Mouse (Mus musculus) hindbrain, embryonic 16.5 days (tissue): ENCODE results near the gene Stau1. TPM values are rescaled to one million over a fixed set of nuclear protein-coding genes. Genes with fewer than 3 reads are reported as not detected.

Experiments used
- ATAC-seq: fragments of 200-750 bp; cut with Nextera tagmentation; 2 replicates; pipeline ENCODE4 v1.8.0; 2017; ENCODE audit warnings: moderate TSS enrichment, moderate library complexity
- H3K27ac ChIP-seq: fragments of 300-500 bp; sonication (generic); 2 replicates; pipeline ENCODE4 v1.5.1; 2014; ENCODE audit warnings: low read depth, mild to moderate bottlenecking, control low read depth, low read length, moderate library complexity
- H3K27me3 ChIP-seq: fragments of 300-500 bp; sonication (generic); replicated peaks from 2 replicates; pipeline ENCODE4 v1.6.1; 2014; ENCODE audit warnings: low read length; ENCODE audit not compliant: control insufficient read depth, insufficient read depth
- H3K36me3 ChIP-seq: fragments of 300-500 bp; sonication (generic); 2 replicates; pipeline ENCODE4 v1.6.1; 2014; ENCODE audit warnings: mild to moderate bottlenecking, low read length, moderate library complexity, mixed read lengths; ENCODE audit not compliant: control insufficient read depth, insufficient read depth
- H3K4me1 ChIP-seq: fragments of 300-500 bp; sonication (generic); 2 replicates; pipeline ENCODE4 v1.6.1; 2014; ENCODE audit warnings: low read depth, low read length; ENCODE audit not compliant: control insufficient read depth, insufficient read depth
- H3K4me2 ChIP-seq: fragments of 300-500 bp; sonication (generic); 2 replicates; pipeline ENCODE4 v1.6.1; 2014; ENCODE audit warnings: mild to moderate bottlenecking, low read length, control low read depth, moderate library complexity
- H3K4me3 ChIP-seq: fragments of 300-500 bp; sonication (generic); 2 replicates; pipeline ENCODE4 v1.5.1; 2014; ENCODE audit warnings: mild to moderate bottlenecking, low read length, control low read depth, moderate library complexity
- H3K9ac ChIP-seq: fragments of 300-500 bp; sonication (generic); 2 replicates; pipeline ENCODE4 v1.6.1; 2014; ENCODE audit warnings: low read depth, mild to moderate bottlenecking, control low read depth, low read length, moderate library complexity
- H3K9me3 ChIP-seq: fragments of 300-500 bp; sonication (generic); 2 replicates; pipeline ENCODE4 v1.6.1; 2014; ENCODE audit warnings: mild to moderate bottlenecking, low read length, moderate library complexity; ENCODE audit not compliant: control insufficient read depth
- WGBS: fragments of 180-500 bp; shearing (Covaris S2); extraction: QIAGEN DNeasy Blood & Tissue Kit; methylation state at CpG from one replicate; pipeline ENCODE4 v1.1.7; 2014; 5-methylcytosine and 5-hydroxymethylcytosine counted together
- polyA plus RNA-seq: library from polyadenylated mRNA; unstranded; fragments of >200 nt; fragmentation: Nextera tagmentation; extraction: Ambion mirVana; gene quantifications from 2 replicates; pipeline ENCODE4 v1.2.1, GENCODE M21; 2015

The Stau1 gene
- polyA plus RNA-seq, 1 experiment from 2014 or later = 104 TPM

- Histone ChIP-seq H3K27me3 (no peaks in the 10 kb centered on the region), H3K9ac (peak overlapping the region; percentile 61), H3K4me3 (peak overlapping the region; percentile 93), H3K4me1 (peaks cover 20% of the 10 kb centered on the region), H3K9me3 (no peaks in the 10 kb centered on the region), H3K36me3 (no peaks in the 10 kb centered on the region), H3K4me2 (peak overlapping the region; percentile 58), H3K27ac (peak overlapping the region; percentile 83)
- peak; percentile 58 for ATAC-seq
- 36% methylated on average over 8 of the region's 8 CpGs for WGBS
These were observed 415 bp upstream of the Stau1 start for GRCm38 (mm10) chr2:166996533-166996894.

- peak overlapping the region; percentile 58 for H3K4me2 ChIP-seq
- H3K9me3 ChIP-seq = no peaks in the 10 kb centered on the region
- H3K4me1 ChIP-seq = peaks cover 20% of the 10 kb centered on the region
- peak overlapping the region; percentile 97 for H3K27ac ChIP-seq
- H3K36me3 ChIP-seq = no peaks in the 10 kb centered on the region
- H3K27me3 ChIP-seq = no peaks in the 10 kb centered on the region
- peak overlapping the region; percentile 96 for H3K9ac ChIP-seq
- ATAC-seq = peak; percentile 22; the same call in 1 of the 2 replicates
- H3K4me3 ChIP-seq = peak overlapping the region; percentile 93
- WGBS = 5% methylated on average over 28 of the region's 28 CpGs
These were observed 891 bp downstream of the Stau1 start for GRCm38 (mm10) chr2:166995021-166995795.

GRCm38 (mm10) chr2:166991945-166992344 is 4.2 kb downstream of the Stau1 start:
- no peak for ATAC-seq
- H3K27me3 ChIP-seq = no peaks in the 10 kb centered on the region
- H3K9ac ChIP-seq = no peak overlapping the region

GRCm38 (mm10) chr2:166990861-166991260 is 5.2 kb downstream of the Stau1 start:
- peaks cover 15% of the 10 kb centered on the region for H3K4me1 ChIP-seq
- H3K9ac ChIP-seq = no peak overlapping the region
- 87% methylated on average over 7 of the region's 7 CpGs for WGBS
- H3K27ac ChIP-seq = no peak overlapping the region
- no peaks in the 10 kb centered on the region for H3K27me3 ChIP-seq
- no peaks in the 10 kb centered on the region for H3K36me3 ChIP-seq
- no peak for ATAC-seq
- H3K9me3 ChIP-seq = no peaks in the 10 kb centered on the region
- H3K4me2 ChIP-seq = no peak overlapping the region
- H3K4me3 ChIP-seq = no peak overlapping the region

More at GRCm38 (mm10) chr2:166991945-166992344, 4.2 kb downstream of the Stau1 start:
- Histone ChIP-seq H3K27ac (no peak overlapping the region), H3K4me2 (no peak overlapping the region), H3K4me1 (peaks cover 20% of the 10 kb centered on the region), H3K36me3 (no peaks in the 10 kb centered on the region), H3K4me3 (no peak overlapping the region), H3K9me3 (no peaks in the 10 kb centered on the region)

GRCm38 (mm10) chr2:166983351-166983894 is 12.7 kb downstream of the Stau1 start:
- no peaks in the 10 kb centered on the region for H3K4me1 ChIP-seq
- WGBS = 89% methylated on average over 4 of the region's 4 CpGs
- H3K4me2 ChIP-seq = no peak overlapping the region
- H3K4me3 ChIP-seq = no peak overlapping the region
- ATAC-seq = no peak
- no peaks in the 10 kb centered on the region for H3K27me3 ChIP-seq
- H3K9me3 ChIP-seq = no peaks in the 10 kb centered on the region
- H3K36me3 ChIP-seq = no peaks in the 10 kb centered on the region
- no peak overlapping the region for H3K27ac ChIP-seq
- H3K9ac ChIP-seq = no peak overlapping the region

GRCm38 (mm10) chr2:166980161-166980560 is 15.9 kb downstream of the Stau1 start:
- 86% methylated on average over 2 of the region's 2 CpGs for WGBS
- Histone ChIP-seq H3K4me2 (no peak overlapping the region), H3K4me1 (peaks cover 9% of the 10 kb centered on the region; the same call in 1 of the 2 replicates), H3K27me3 (no peaks in the 10 kb centered on the region), H3K9me3 (no peaks in the 10 kb centered on the region), H3K9ac (no peak overlapping the region), H3K36me3 (no peaks in the 10 kb centered on the region), H3K4me3 (no peak overlapping the region), H3K27ac (no peak overlapping the region)
- no peak for ATAC-seq

GRCm38 (mm10) chr2:166977490-166977889 is 18.6 kb downstream of the Stau1 start:
- H3K9me3 ChIP-seq = no peaks in the 10 kb centered on the region
- H3K4me3 ChIP-seq = no peak overlapping the region
- ATAC-seq = no peak
- WGBS = 69% methylated on average over 3 of the region's 3 CpGs
- no peaks in the 10 kb centered on the region for H3K27me3 ChIP-seq
- H3K4me1 ChIP-seq = peaks cover 16% of the 10 kb centered on the region
- H3K9ac ChIP-seq = no peak overlapping the region
- H3K27ac ChIP-seq = no peak overlapping the region
- H3K36me3 ChIP-seq = no peaks in the 10 kb centered on the region
- H3K4me2 ChIP-seq = no peak overlapping the region

GRCm38 (mm10) chr2:166976356-166976755 is 19.7 kb downstream of the Stau1 start:
- 70% methylated on average over 3 of the region's 3 CpGs for WGBS
- no peak for ATAC-seq
- Histone ChIP-seq H3K36me3 (no peaks in the 10 kb centered on the region), H3K4me2 (no peak overlapping the region), H3K4me3 (no peak overlapping the region), H3K27ac (no peak overlapping the region), H3K4me1 (peaks cover 16% of the 10 kb centered on the region), H3K27me3 (no peaks in the 10 kb centered on the region), H3K9ac (no peak overlapping the region), H3K9me3 (no peaks in the 10 kb centered on the region)

- no peak for ATAC-seq
- Histone ChIP-seq H3K9me3 (no peaks in the 10 kb centered on the region), H3K4me1 (peaks cover 16% of the 10 kb centered on the region), H3K9ac (no peak overlapping the region), H3K4me3 (no peak overlapping the region), H3K4me2 (no peak overlapping the region), H3K27me3 (no peaks in the 10 kb centered on the region), H3K27ac (no peak overlapping the region; the same call in 1 of the 2 replicates), H3K36me3 (no peaks in the 10 kb centered on the region)
- WGBS = 76% methylated on average over 6 of the region's 6 CpGs
These were observed 21.8 kb downstream of the Stau1 start for GRCm38 (mm10) chr2:166974177-166974872.
